Mouse (Mus musculus) myocyte (in vitro differentiated cells): ENCODE measurements around the gene Dnah8.

ENCODE experiments used
- MAX ChIP-seq: IDR thresholded peaks from one replicate; pipeline ENCODE4 v1.6.1; 2011; ENCODE audit warnings: low read depth, mild to moderate bottlenecking, control low read depth
- POLR2A ChIP-seq: IDR thresholded peaks from one replicate; pipeline ENCODE4 v1.6.1; 2011; ENCODE audit warnings: low read depth, mild to moderate bottlenecking, control low read depth, moderate library complexity; ENCODE audit not compliant: insufficient read length
- POLR2AphosphoS2 ChIP-seq: IDR thresholded peaks from one replicate; pipeline ENCODE4 v1.6.1; 2011; ENCODE audit warnings: low read depth, control low read depth; ENCODE audit not compliant: insufficient read length
- USF1 ChIP-seq: IDR thresholded peaks from one replicate; pipeline ENCODE4 v1.6.1; 2011; ENCODE audit warnings: low read depth, mild to moderate bottlenecking, control low read depth, moderate library complexity

DNA sequence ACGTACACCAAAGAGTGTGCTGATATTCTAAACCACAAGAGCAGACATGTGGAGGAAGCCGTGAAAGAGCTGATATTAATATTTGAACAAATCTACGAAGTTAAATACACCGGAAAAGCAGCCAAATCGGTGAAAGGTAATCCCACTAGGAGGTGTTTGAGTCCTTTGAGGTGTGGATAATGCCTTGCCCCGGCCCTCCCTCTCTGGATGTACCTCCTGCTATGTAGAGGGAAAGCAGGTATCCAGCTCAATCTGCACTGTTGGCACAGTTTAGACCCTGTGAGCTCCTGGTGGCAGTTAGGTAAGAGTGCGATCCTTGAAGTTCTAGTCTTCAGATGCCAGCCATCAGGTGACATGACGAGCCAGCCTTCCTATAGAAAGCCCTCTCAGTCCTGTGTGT is 66.0 kb downstream of the Dnah8 start:
- TF ChIP-seq USF1 (no peak), POLR2A (no peak), MAX (no peak), POLR2AphosphoS2 (no peak)
